Mouse (Mus musculus): ENCODE measurements around the gene Hist1h3h.

Hist1h3h gene

GRCm38 (mm10) chr13:21729544-21729943 is 12.1 kb downstream of the Hist1h3h start:
- no peak for DNase-seq

- peak; percentile 43 to 54 for DNase-seq
Observed at GRCm38 (mm10) chr13:21733466-21733865, 16.0 kb downstream of the Hist1h3h start.

- peak; percentile 66 to 71 for DNase-seq
Observed at GRCm38 (mm10) chr13:21734010-21734905, 16.8 kb downstream of the Hist1h3h start.

GRCm38 (mm10) chr13:21734906-21735767 is 17.7 kb downstream of the Hist1h3h start, which contains the start of gene Hist1h4j:
Hist1h4j (plus strand) TSS chr13:21735064.
- peak; percentile 84 to 86 for DNase-seq

- DNase-seq = no peak
Observed at GRCm38 (mm10) chr13:21745006-21745405, 27.5 kb downstream of the Hist1h3h start.

- DNase-seq = no peak
Observed at GRCm38 (mm10) chr13:21749387-21750158, 32.1 kb downstream of the Hist1h3h start.

GRCm38 (mm10) chr13:21750159-21751017 is 32.9 kb downstream of the Hist1h3h start, which contains the start of gene Hist1h4k:
Hist1h4k (minus strand) TSS chr13:21750505.
- DNase-seq = peak; percentile 97

- no peak for DNase-seq
Observed at GRCm38 (mm10) chr13:21751417-21751816, 34.0 kb downstream of the Hist1h3h start.

- DNase-seq = no peak
Observed at GRCm38 (mm10) chr13:21751827-21752226, 34.4 kb downstream of the Hist1h3h start.

GRCm38 (mm10) chr13:21752356-21752755 is 34.9 kb downstream of the Hist1h3h start:
- no peak for DNase-seq

GRCm38 (mm10) chr13:21753051-21753523 is 35.6 kb downstream of the Hist1h3h start:
- no peak for DNase-seq

GRCm38 (mm10) chr13:21753524-21754285 is 36.2 kb downstream of the Hist1h3h start, which contains the start of the genes Hist1h2ak and Hist1h2bn:
Hist1h2ak (minus strand) TSS chr13:21753827.
Hist1h2bn (plus strand) TSS chr13:21754123.
- DNase-seq = peak; percentile 67 to 77

- DNase-seq = peak; percentile 27 to 32
Observed at GRCm38 (mm10) chr13:21754294-21755001, 37.0 kb downstream of the Hist1h3h start.

GRCm38 (mm10) chr13:21755707-21756106 is 38.2 kb downstream of the Hist1h3h start:
- DNase-seq = no peak

Measured in thymus, postnatal 36 days (tissue).